Mouse (Mus musculus): ENCODE measurements around the gene Fam171a1. TPM values are rescaled to one million over a fixed set of nuclear protein-coding genes. Genes with fewer than 3 reads are reported as not detected.

Gene Fam171a1
- 0.11 and 0.89 TPM in 2 replicates for polyA plus RNA-seq (2012; ENCODE audit: low replicate concordance)

DNA sequence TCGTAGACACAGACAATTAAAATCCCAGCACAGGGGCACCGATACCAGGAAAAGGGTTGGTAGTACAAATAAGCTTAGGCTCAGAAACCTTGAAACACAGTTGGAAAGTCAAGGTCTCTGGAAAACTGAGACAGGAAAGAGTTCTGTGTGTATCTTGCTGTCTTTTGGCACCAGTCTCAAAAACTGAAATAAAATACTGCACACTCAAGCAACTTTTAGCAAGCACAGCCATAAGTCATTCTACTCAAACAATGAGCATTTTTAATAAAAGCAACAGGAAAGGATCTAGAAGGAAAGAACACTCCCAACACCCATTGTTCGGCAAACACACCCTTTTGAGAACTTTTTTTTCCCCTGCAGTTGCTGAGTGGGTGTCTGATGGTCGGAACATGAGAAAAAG, at the start of gene Fam171a1:
TSS of gene Fam171a1 (plus strand) at position 359 of the 400 bp plus-strand sequence.

Other genes starting within 250 kb of the Fam171a1 start
- 7.4 and 7.9 TPM in 2 replicates for gene Nmt2, start 170.0 kb downstream of the Fam171a1 start, polyA plus RNA-seq (2012; ENCODE audit: low replicate concordance)
- gene Rpp38, start 218.4 kb downstream of the Fam171a1 start, polyA plus RNA-seq (2012; ENCODE audit: low replicate concordance), result 0.31 and 1.8 TPM in 2 replicates
- not detected in 2 replicates for gene Acbd7, start 221.9 kb downstream of the Fam171a1 start, polyA plus RNA-seq (2012; ENCODE audit: low replicate concordance)

All from hematopoietic multipotent progenitor cell, adult 10-12 weeks (in vitro differentiated cells).